Mouse (Mus musculus): ENCODE measurements at regions not wholly inside any gene's neighbourhood (a gene's known extent, or its start where the extent isn't known, plus 50 kb on each side); places are given as distances from the start of the nearest gene placed in this dataset.

DNA sequence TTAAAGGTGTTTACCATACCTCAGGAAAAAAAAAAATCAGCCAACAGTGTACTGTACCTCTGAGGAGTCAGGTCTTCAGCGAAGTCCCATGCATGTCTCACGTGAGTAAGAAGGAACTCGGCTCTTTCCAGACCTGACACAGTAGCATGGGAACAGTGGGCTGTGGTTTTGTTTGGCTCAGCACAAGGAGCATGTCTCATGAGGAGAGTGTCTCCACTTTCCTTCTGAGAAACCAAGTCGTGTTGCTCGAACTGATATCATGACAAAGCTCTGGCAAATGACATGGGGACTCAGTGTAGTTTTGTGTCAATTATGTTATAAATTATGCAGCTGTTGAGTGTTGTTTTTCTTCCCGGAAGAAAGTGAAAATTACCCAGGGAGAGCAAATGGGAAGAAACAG lies 316.0 kb downstream of the Pros1 start:
- TF ChIP-seq CTCF (IDR thresholded peaks at IDR 0.05; ENCODE audit: low read depth) (no peak), EP300 (IDR thresholded peaks at IDR 0.05; ENCODE audit: low read depth) (no peak)

Data from liver, postnatal 0 days (tissue).